Mouse (Mus musculus): ENCODE results near the gene Tstd3.

DNA sequence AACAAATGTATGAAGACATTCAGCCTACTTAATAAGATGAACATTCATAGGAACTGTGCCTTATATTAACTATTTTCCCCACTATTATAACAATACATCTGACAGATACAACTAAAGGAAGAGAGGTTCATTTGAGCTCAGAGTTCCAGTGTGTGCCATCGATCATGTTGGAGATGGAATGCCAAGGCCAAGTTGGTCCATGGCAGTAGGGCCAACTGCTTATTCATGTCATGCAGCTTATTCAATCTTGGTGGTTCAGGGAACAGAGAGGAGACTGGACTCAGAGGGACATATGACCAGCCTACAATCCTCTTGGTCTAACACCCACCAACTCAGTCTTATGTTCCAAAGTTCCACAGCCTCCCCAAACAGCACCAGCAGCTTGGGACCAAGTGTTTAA, 34.0 kb upstream of the Tstd3 start:
- no peak for TF ChIP-seq CTCF (IDR thresholded peaks at IDR 0.05)
- no peak for TF ChIP-seq POLR2A (IDR thresholded peaks at IDR 0.05; ENCODE audit: insufficient read depth, low read depth, low read length)

Data from heart, adult 2 months (tissue).